Comparison of ENCODE assay signal across 25 mouse cellular contexts in genomic region chr1:171183025-171183424, GRCm38 (mm10). TPM values are rescaled to one million over a fixed set of nuclear protein-coding genes. Genes with fewer than 3 reads are reported as not detected.
"Had no signal": no experiment of that assay in that cellular context is flagged by ENCODE, and none has a peak within 500 bp of the region (broad histone marks: within the 10 kb centered on the region; RNA-seq: fewer than 3 reads in every experiment).

No protein-coding gene starts in this region.

- H3K9ac ChIP-seq: limb, embryonic 13.5 days; liver, embryonic 12.5 days; liver, embryonic 15.5 days; lung, embryonic 15.5 days; midbrain, embryonic 12.5 days; neural tube, embryonic 13.5 days; stomach, embryonic 15.5 days had no signal

- H3K4me1 ChIP-seq: liver, embryonic 12.5 days had no signal

- DNase-seq: lung, adult 18-20 months; retina, postnatal 1 day; right cerebral cortex, postnatal 25 days; spleen, adult 18-20 months; thymus, postnatal 25 days had no signal

- H3K9me3 ChIP-seq: limb, embryonic 10.5 days; limb, embryonic 13.5 days; liver, embryonic 12.5 days; liver, embryonic 15.5 days; lung, embryonic 15.5 days; midbrain, embryonic 12.5 days; neural tube, embryonic 13.5 days; stomach, embryonic 15.5 days had no signal

- ATAC-seq: liver, embryonic 12.5 days; midbrain, embryonic 16.5 days had no signal

- H3K4me3 ChIP-seq: layer of hippocampus, adult 2 months; limb, embryonic 10.5 days; limb, embryonic 13.5 days; liver, embryonic 12.5 days; liver, embryonic 15.5 days; lung, embryonic 15.5 days; midbrain, embryonic 12.5 days; myocyte; neural tube, embryonic 13.5 days; stomach, embryonic 15.5 days had no signal

- H3K27ac ChIP-seq: kidney, postnatal 0 days; layer of hippocampus, adult 2 months; limb, embryonic 10.5 days; limb, embryonic 13.5 days; liver, embryonic 12.5 days; liver, embryonic 15.5 days; lung, embryonic 15.5 days; midbrain, embryonic 12.5 days; neural tube, embryonic 13.5 days; stomach, embryonic 15.5 days had no signal

- H3K36me3 ChIP-seq: limb, embryonic 10.5 days; limb, embryonic 13.5 days; liver, embryonic 12.5 days; liver, embryonic 15.5 days; lung, embryonic 15.5 days; midbrain, embryonic 12.5 days; neural tube, embryonic 13.5 days; stomach, embryonic 15.5 days had no signal

- H3K27me3 ChIP-seq: limb, embryonic 13.5 days; lung, embryonic 15.5 days; midbrain, embryonic 12.5 days; neural tube, embryonic 13.5 days; stomach, embryonic 15.5 days had no signal

- H3K4me2 ChIP-seq: limb, embryonic 13.5 days; liver, embryonic 12.5 days; liver, embryonic 15.5 days; lung, embryonic 15.5 days; midbrain, embryonic 12.5 days; neural tube, embryonic 13.5 days; stomach, embryonic 15.5 days had no signal

RNA-seq across cellular contexts. Expression of gene Nr1i3, which starts 30.7 kb away (rescaled TPM):
- total RNA-seq: neutrophil, adult 5-6 weeks had no signal

RNA-seq across cellular contexts. Expression of gene Mpz, which starts 32.5 kb away (rescaled TPM):
- total RNA-seq: layer of hippocampus, adult 2 months; layer of hippocampus, postnatal 25 days; left cerebral cortex, adult 18-20 months; left cerebral cortex, postnatal 25 days; megakaryocyte progenitor cell, adult 5-6 weeks; megakaryocyte-erythroid progenitor cell, adult 5-6 weeks; monocyte, adult 5-6 weeks; neutrophil, adult 5-6 weeks had no signal
- polyA plus RNA-seq: kidney, embryonic 14.5 days; liver, embryonic 15.5 days had no signal
